Mouse (Mus musculus) midbrain, embryonic 11.5 days (tissue): ENCODE data around the gene Ptchd1. TPM values are rescaled to one million over a fixed set of nuclear protein-coding genes. Genes with fewer than 3 reads are reported as not detected.
A peak's percentile ranks its signal among the peaks of the same experiment; 100 is the strongest.

ENCODE experiments used
- ATAC-seq: fragments of 200-750 bp; cut with Nextera tagmentation; 2 replicates; pipeline ENCODE4 v1.8.0; 2017; ENCODE audit warnings: moderate TSS enrichment, moderate library complexity; ENCODE audit not compliant: low FRiP score
- DNase-seq: peaks from one replicate; pipeline ENCODE4 v3.0.0; 2015; ENCODE audit warnings: low spot score; ENCODE audit errors: missing footprints
- H3K27ac ChIP-seq: fragments of 300-500 bp; sonication (generic); 2 replicates; pipeline ENCODE4 v1.5.1; 2014; ENCODE audit warnings: low read depth, low read length
- H3K27me3 ChIP-seq: fragments of 300-500 bp; sonication (generic); 2 replicates; pipeline ENCODE4 v1.6.1; 2014; ENCODE audit warnings: mild to moderate bottlenecking, low read length, moderate library complexity, mixed read lengths; ENCODE audit not compliant: control insufficient read depth, insufficient read depth
- H3K36me3 ChIP-seq: fragments of 300-500 bp; sonication (generic); 2 replicates; pipeline ENCODE4 v1.6.1; 2014; ENCODE audit warnings: mild to moderate bottlenecking, low read length, moderate library complexity, mixed read lengths; ENCODE audit not compliant: control insufficient read depth, insufficient read depth
- H3K4me1 ChIP-seq: fragments of 300-500 bp; sonication (generic); 2 replicates; pipeline ENCODE4 v1.6.1; 2014; ENCODE audit warnings: low read length; ENCODE audit not compliant: control insufficient read depth, insufficient read depth
- H3K4me2 ChIP-seq: fragments of 300-500 bp; sonication (generic); 2 replicates; pipeline ENCODE4 v1.6.1; 2014; ENCODE audit warnings: mild to moderate bottlenecking, moderate library complexity
- H3K4me3 ChIP-seq: fragments of 300-500 bp; sonication (generic); 2 replicates; pipeline ENCODE4 v1.5.1; 2014; ENCODE audit warnings: low read depth, low read length
- H3K9ac ChIP-seq: fragments of 300-500 bp; sonication (generic); 2 replicates; pipeline ENCODE4 v1.6.1; 2014; ENCODE audit warnings: low read length
- H3K9me3 ChIP-seq: fragments of 300-500 bp; sonication (generic); 2 replicates; pipeline ENCODE4 v1.6.1; 2016; ENCODE audit warnings: low read length; ENCODE audit not compliant: control insufficient read depth
- WGBS: fragments of 180-500 bp; shearing (Covaris S2); extraction: QIAGEN DNeasy Blood & Tissue Kit; methylation state at CpG from one replicate; pipeline ENCODE4 v1.1.7; 2014; 5-methylcytosine and 5-hydroxymethylcytosine counted together
- polyA plus RNA-seq: library from polyadenylated mRNA; unstranded; fragments of >200 nt; fragmentation: Nextera tagmentation; extraction: Ambion mirVana; gene quantifications from 2 replicates; pipeline ENCODE4 v1.2.1, GENCODE M21; 2014

Ptchd1 gene
- 1.6 and 1.7 TPM in 2 replicates for polyA plus RNA-seq

- ATAC-seq (peak; percentile 85), DNase-seq (peak; percentile 92)
- peaks cover 12% of the 10 kb centered on the region for H3K27me3 ChIP-seq
- peak within 1 kb of the TSS; percentile 40 for H3K9ac ChIP-seq
- H3K27ac ChIP-seq: no peak within 1 kb of the TSS
- WGBS: 14% methylated on average over 28 of the region's 34 CpGs
- no peaks in the 10 kb centered on the region for H3K9me3 ChIP-seq
- H3K4me1 ChIP-seq: no peaks in the 10 kb centered on the region
- H3K36me3 ChIP-seq: no peaks in the 10 kb centered on the region
- peak within 1 kb of the TSS; percentile 46 for H3K4me3 ChIP-seq
- H3K4me2 ChIP-seq: peak within 1 kb of the TSS; percentile 78
Measured at GRCm38 (mm10) chrX:155623701-155624281, at the start of gene Ptchd1. Ptchd1 (minus strand) TSS chrX:155623814.

GRCm38 (mm10) chrX:155657971-155658370 lies 34.4 kb upstream of the Ptchd1 start:
- ATAC-seq: no peak

GRCm38 (mm10) chrX:155645975-155646374 lies 22.4 kb upstream of the Ptchd1 start:
- WGBS: 86% methylated on average over 3 of the region's 3 CpGs
- DNase-seq: no peak
- Histone ChIP-seq H3K27ac (no peak overlapping the region), H3K9ac (no peak overlapping the region), H3K27me3 (no peaks in the 10 kb centered on the region), H3K4me1 (no peaks in the 10 kb centered on the region), H3K4me3 (no peak overlapping the region), H3K4me2 (no peak overlapping the region), H3K36me3 (no peaks in the 10 kb centered on the region), H3K9me3 (no peaks in the 10 kb centered on the region)
- no peak for ATAC-seq

More at GRCm38 (mm10) chrX:155657971-155658370, 34.4 kb upstream of the Ptchd1 start:
- Histone ChIP-seq H3K27ac (no peak overlapping the region), H3K9me3 (no peaks in the 10 kb centered on the region), H3K9ac (no peak overlapping the region), H3K4me1 (no peaks in the 10 kb centered on the region), H3K4me2 (no peak overlapping the region), H3K4me3 (no peak overlapping the region), H3K27me3 (no peaks in the 10 kb centered on the region), H3K36me3 (no peaks in the 10 kb centered on the region)
- no peak for DNase-seq
- 97% methylated on average over 1 of the region's 1 CpGs for WGBS

GRCm38 (mm10) chrX:155643975-155644374 lies 20.4 kb upstream of the Ptchd1 start:
- DNase-seq: peak; percentile 87
- Histone ChIP-seq H3K36me3 (no peaks in the 10 kb centered on the region), H3K27ac (no peak overlapping the region), H3K27me3 (no peaks in the 10 kb centered on the region), H3K4me3 (no peak overlapping the region), H3K4me2 (no peak overlapping the region), H3K9ac (no peak overlapping the region), H3K9me3 (no peaks in the 10 kb centered on the region), H3K4me1 (no peaks in the 10 kb centered on the region)
- WGBS: 21% methylated on average over 1 of the region's 1 CpGs
- ATAC-seq: no peak

GRCm38 (mm10) chrX:155625671-155626196 lies 2.1 kb upstream of the Ptchd1 start:
- Histone ChIP-seq H3K4me3 (0 out of 2 replicates have a peak overlapping the region, but pooled peaks have one; percentile 5), H3K27me3 (peaks cover 12% of the 10 kb centered on the region), H3K4me2 (peak overlapping the region; percentile 0; the same call in 1 of the 2 replicates), H3K27ac (no peak overlapping the region), H3K4me1 (no peaks in the 10 kb centered on the region), H3K9ac (no peak overlapping the region), H3K9me3 (no peaks in the 10 kb centered on the region), H3K36me3 (no peaks in the 10 kb centered on the region)
- no peak for ATAC-seq
- DNase-seq: no peak
- 15% methylated on average over 13 of the region's 13 CpGs for WGBS

- WGBS: 16% methylated on average over 14 of the region's 15 CpGs
- peak overlapping the region; percentile 46 for H3K4me3 ChIP-seq
- H3K4me2 ChIP-seq: peak overlapping the region; percentile 78
- peak; percentile 33 for ATAC-seq
- peak; percentile 83 for DNase-seq
- peaks cover 12% of the 10 kb centered on the region for H3K27me3 ChIP-seq
- no peak overlapping the region for H3K9ac ChIP-seq
- H3K27ac ChIP-seq: no peak overlapping the region
- no peaks in the 10 kb centered on the region for H3K4me1 ChIP-seq
- H3K36me3 ChIP-seq: no peaks in the 10 kb centered on the region
- H3K9me3 ChIP-seq: no peaks in the 10 kb centered on the region
Measured at GRCm38 (mm10) chrX:155624895-155625294, 1.3 kb upstream of the Ptchd1 start.

- Histone ChIP-seq H3K4me3 (peak within 1 kb of the TSS; percentile 46), H3K36me3 (no peaks in the 10 kb centered on the region), H3K27ac (no peak within 1 kb of the TSS), H3K9me3 (no peaks in the 10 kb centered on the region), H3K27me3 (peaks cover 12% of the 10 kb centered on the region), H3K4me1 (no peaks in the 10 kb centered on the region), H3K4me2 (peak within 1 kb of the TSS; percentile 78), H3K9ac (peak within 1 kb of the TSS; percentile 40; the same call in 1 of the 2 replicates)
- DNase-seq: peak; percentile 90
- WGBS: 25% methylated on average over 18 of the region's 19 CpGs
- ATAC-seq: peak; percentile 51
Measured at GRCm38 (mm10) chrX:155624341-155624841, 777 bp upstream of the Ptchd1 start, which contains the start of gene Gm15155. Gm15155 (plus strand) TSS chrX:155624741.

GRCm38 (mm10) chrX:155622961-155623599 lies 534 bp downstream of the Ptchd1 start:
- H3K27me3 ChIP-seq: peaks cover 12% of the 10 kb centered on the region
- H3K36me3 ChIP-seq: no peaks in the 10 kb centered on the region
- ATAC-seq: peak; percentile 62
- H3K27ac ChIP-seq: no peak overlapping the region
- peak; percentile 93 for DNase-seq
- H3K4me1 ChIP-seq: no peaks in the 10 kb centered on the region
- peak overlapping the region; percentile 78 for H3K4me2 ChIP-seq
- H3K9ac ChIP-seq: peak overlapping the region; percentile 40
- peak overlapping the region; percentile 46 for H3K4me3 ChIP-seq
- WGBS: 10% methylated on average over 28 of the region's 69 CpGs
- no peaks in the 10 kb centered on the region for H3K9me3 ChIP-seq

- H3K9me3 ChIP-seq: no peaks in the 10 kb centered on the region
- H3K27me3 ChIP-seq: peaks cover 12% of the 10 kb centered on the region
- WGBS: 15% methylated on average over 24 of the region's 24 CpGs
- no peak overlapping the region for H3K27ac ChIP-seq
- H3K4me1 ChIP-seq: no peaks in the 10 kb centered on the region
- no peaks in the 10 kb centered on the region for H3K36me3 ChIP-seq
- ATAC-seq (peak; percentile 28; the same call in 1 of the 2 replicates), DNase-seq (peak; percentile 83)
- H3K4me2 ChIP-seq: peak overlapping the region; percentile 78
- peak overlapping the region; percentile 40 for H3K9ac ChIP-seq
- peak overlapping the region; percentile 46 for H3K4me3 ChIP-seq
Measured at GRCm38 (mm10) chrX:155622527-155622926, 1.1 kb downstream of the Ptchd1 start.
